Mouse (Mus musculus) lung, adult 10 weeks (tissue): Measurements from ENCODE around the gene Pstpip1. TPM values are rescaled to one million over a fixed set of nuclear protein-coding genes. Genes with fewer than 3 reads are reported as not detected.

Experiments used
- polyA plus RNA-seq: library from polyadenylated mRNA; stranded (reverse); fragments of 350-450 nt; fragmentation: Illumina TruSeq; extraction: RNeasy Lipid Tissue Mini Kit (QIAGEN cat#74804); gene quantifications from one replicate; pipeline ENCODE4 v1.2.3, GENCODE M21; 2014; ENCODE audit warnings: low read depth, low replicate concordance; ENCODE audit not compliant: insufficient read depth

Pstpip1 gene
- polyA plus RNA-seq = 8.8 TPM

DNA sequence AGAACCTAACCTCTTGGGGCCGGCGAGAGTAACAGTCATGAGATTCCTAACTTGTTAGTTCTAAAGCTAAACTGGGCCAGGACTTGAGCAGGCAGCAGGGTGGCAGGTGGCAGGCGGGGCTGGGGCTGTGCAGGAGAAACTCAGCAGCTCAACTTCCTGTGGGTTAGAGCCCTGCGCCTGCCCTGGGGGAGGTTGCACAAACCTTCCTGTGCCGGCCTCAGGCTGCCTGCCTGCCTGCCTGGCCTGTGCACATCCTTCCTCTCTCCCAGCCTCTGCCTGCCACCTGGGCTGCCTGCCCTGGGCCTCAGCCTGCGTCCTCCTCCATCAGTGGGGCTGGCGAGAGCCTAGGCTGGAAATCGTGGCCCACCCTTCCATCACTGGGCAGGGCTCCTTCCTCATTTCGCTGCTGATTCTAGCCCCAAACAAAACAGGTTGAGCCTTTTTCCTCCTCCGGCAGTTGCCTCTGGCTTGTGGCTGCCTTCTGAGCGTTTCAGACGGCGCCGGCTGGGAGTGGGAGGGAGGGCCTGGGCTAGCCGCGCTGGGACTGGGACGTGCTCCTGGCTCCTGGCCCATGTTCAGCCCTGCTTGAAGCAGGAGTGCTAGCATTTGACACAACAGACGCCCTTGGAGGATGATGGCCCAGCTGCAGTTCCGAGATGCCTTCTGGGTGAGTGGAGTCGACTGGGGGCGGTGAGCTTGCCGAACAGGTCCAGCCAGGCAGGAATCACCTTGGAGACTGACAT lies at the start of gene Pstpip1:
Gene Pstpip1 (plus strand): TSS at position 185 of the 743 bp plus-strand sequence.

DNA sequence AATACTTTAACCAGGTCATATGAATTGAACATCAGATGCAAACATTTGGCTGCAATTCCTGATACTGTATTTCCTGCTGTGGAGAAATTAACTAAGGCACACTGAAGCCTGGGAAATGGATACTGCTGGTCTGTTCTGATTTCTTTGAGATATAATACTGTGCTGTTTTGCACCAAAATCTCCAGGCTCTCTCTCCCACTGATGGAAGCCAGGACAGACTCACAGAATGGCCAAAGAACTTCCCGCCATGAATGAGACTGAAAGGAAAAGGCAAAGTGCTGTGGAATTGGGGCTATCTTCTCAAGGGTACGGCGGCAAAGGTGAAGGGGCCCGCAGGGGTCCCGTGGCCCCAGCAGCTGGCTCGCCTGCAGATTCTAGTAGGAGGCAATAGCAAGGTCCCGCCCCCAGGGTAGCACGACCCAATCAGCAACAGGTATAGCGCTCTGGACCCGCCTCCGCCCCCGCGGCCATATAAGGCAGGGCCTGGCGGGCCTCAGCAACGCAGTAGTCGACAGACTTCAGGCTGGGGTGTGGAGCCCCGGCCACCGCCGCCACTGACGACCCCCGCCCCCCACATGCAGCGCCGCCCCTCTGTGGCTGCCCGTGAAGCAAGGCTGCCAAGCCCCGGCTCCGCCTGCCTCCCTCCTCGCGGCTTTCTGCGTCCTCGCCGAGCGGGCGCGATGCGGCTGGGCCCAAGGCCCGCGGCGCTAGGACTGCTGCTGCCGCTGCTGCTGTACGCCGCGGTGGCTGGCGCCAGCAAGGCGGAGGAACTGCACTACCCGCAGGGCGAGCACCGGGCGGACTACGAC lies 48.2 kb upstream of the Pstpip1 start, which contains the start of gene Rcn2:
Gene Rcn2 (plus strand): TSS at position 474 of the 809 bp plus-strand sequence.

DNA sequence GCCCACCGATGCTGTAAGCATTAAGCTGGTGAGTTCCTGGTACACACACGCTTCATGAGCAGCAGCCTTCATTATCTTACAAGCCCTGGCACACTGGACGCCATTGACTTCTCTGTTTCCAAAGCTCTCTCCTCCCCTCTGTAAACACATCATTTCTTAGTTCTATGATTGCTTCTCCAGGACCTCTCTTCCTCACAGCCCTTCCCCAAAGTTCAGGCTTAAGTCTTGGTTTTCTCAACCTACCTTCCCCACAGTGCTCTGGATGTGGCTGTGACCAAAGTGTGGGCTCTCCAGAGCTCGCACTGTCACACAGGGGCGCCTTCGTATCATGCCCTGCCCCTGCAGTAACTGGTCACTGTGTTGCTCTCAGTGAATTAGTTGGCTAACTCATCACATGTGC lies 75.6 kb downstream of the Pstpip1 start, which contains the start of gene Tspan3:
Gene Tspan3 (minus strand): TSS at position 101 of the 400 bp plus-strand sequence.

Other genes starting within 250 kb of the Pstpip1 start
- gene Scaper, start 151.8 kb upstream of the Pstpip1 start, polyA plus RNA-seq = 4.0 TPM
- not detected for gene 4930563M21Rik, start 79.4 kb upstream of the Pstpip1 start, polyA plus RNA-seq
- gene Rcn2, start 48.1 kb upstream of the Pstpip1 start, polyA plus RNA-seq = 62.0 TPM
- 62.9 TPM for gene Tspan3, start 75.5 kb downstream of the Pstpip1 start, polyA plus RNA-seq